Mouse (Mus musculus): ENCODE measurements around the gene Mras. TPM values are rescaled to one million over a fixed set of nuclear protein-coding genes. Genes with fewer than 3 reads are reported as not detected.

Mras gene
- total RNA-seq (2017): 0.12 and 0.47 TPM in 2 replicates

- no peak for ATAC-seq (ENCODE audit: extremely low read depth, insufficient number of reproducible peaks, low FRiP score, poor library complexity, severe bottlenecking)
Measured at GRCm38 (mm10) chr9:99437031-99437764, at the start of gene Mras. Mras (minus strand) TSS chr9:99437381.

- no peak for ATAC-seq (ENCODE audit: extremely low read depth, insufficient number of reproducible peaks, low FRiP score, poor library complexity, severe bottlenecking)
Measured at GRCm38 (mm10) chr9:99485144-99485543, 48.0 kb upstream of the Mras start.

- ATAC-seq (ENCODE audit: extremely low read depth, insufficient number of reproducible peaks, low FRiP score, poor library complexity, severe bottlenecking): no peak
Measured at GRCm38 (mm10) chr9:99484632-99485031, 47.5 kb upstream of the Mras start.

GRCm38 (mm10) chr9:99483191-99483590, 46.0 kb upstream of the Mras start:
- no peak for ATAC-seq (ENCODE audit: extremely low read depth, insufficient number of reproducible peaks, low FRiP score, poor library complexity, severe bottlenecking)

GRCm38 (mm10) chr9:99480764-99481163, 43.6 kb upstream of the Mras start:
- ATAC-seq (ENCODE audit: extremely low read depth, insufficient number of reproducible peaks, low FRiP score, poor library complexity, severe bottlenecking): no peak

- no peak for ATAC-seq (ENCODE audit: extremely low read depth, insufficient number of reproducible peaks, low FRiP score, poor library complexity, severe bottlenecking)
Measured at GRCm38 (mm10) chr9:99479181-99479711, 42.1 kb upstream of the Mras start.

GRCm38 (mm10) chr9:99471334-99471733, 34.2 kb upstream of the Mras start:
- ATAC-seq (ENCODE audit: extremely low read depth, insufficient number of reproducible peaks, low FRiP score, poor library complexity, severe bottlenecking): no peak

GRCm38 (mm10) chr9:99470347-99471092, 33.3 kb upstream of the Mras start:
- ATAC-seq (ENCODE audit: extremely low read depth, insufficient number of reproducible peaks, low FRiP score, poor library complexity, severe bottlenecking): no peak

GRCm38 (mm10) chr9:99469681-99470273, 32.6 kb upstream of the Mras start:
- ATAC-seq (ENCODE audit: extremely low read depth, insufficient number of reproducible peaks, low FRiP score, poor library complexity, severe bottlenecking): no peak

- ATAC-seq (ENCODE audit: extremely low read depth, insufficient number of reproducible peaks, low FRiP score, poor library complexity, severe bottlenecking): no peak
Measured at GRCm38 (mm10) chr9:99468572-99468971, 31.4 kb upstream of the Mras start.

- ATAC-seq (ENCODE audit: extremely low read depth, insufficient number of reproducible peaks, low FRiP score, poor library complexity, severe bottlenecking): no peak
Measured at GRCm38 (mm10) chr9:99464876-99465275, 27.7 kb upstream of the Mras start.

- ATAC-seq (ENCODE audit: extremely low read depth, insufficient number of reproducible peaks, low FRiP score, poor library complexity, severe bottlenecking): no peak
Measured at GRCm38 (mm10) chr9:99459730-99460129, 22.5 kb upstream of the Mras start.

GRCm38 (mm10) chr9:99458529-99459208, 21.5 kb upstream of the Mras start:
- no peak for ATAC-seq (ENCODE audit: extremely low read depth, insufficient number of reproducible peaks, low FRiP score, poor library complexity, severe bottlenecking)

- ATAC-seq (ENCODE audit: extremely low read depth, insufficient number of reproducible peaks, low FRiP score, poor library complexity, severe bottlenecking): no peak
Measured at GRCm38 (mm10) chr9:99454211-99454610, 17.0 kb upstream of the Mras start.

GRCm38 (mm10) chr9:99451161-99451560, 14.0 kb upstream of the Mras start, which contains the start of gene Nme9:
Nme9 (plus strand) TSS chr9:99451475.
- no peak for ATAC-seq (ENCODE audit: extremely low read depth, insufficient number of reproducible peaks, low FRiP score, poor library complexity, severe bottlenecking)

GRCm38 (mm10) chr9:99449886-99450647, 12.9 kb upstream of the Mras start:
- ATAC-seq (ENCODE audit: extremely low read depth, insufficient number of reproducible peaks, low FRiP score, poor library complexity, severe bottlenecking): no peak

GRCm38 (mm10) chr9:99447323-99447722, 10.1 kb upstream of the Mras start:
- ATAC-seq (ENCODE audit: extremely low read depth, insufficient number of reproducible peaks, low FRiP score, poor library complexity, severe bottlenecking): no peak

GRCm38 (mm10) chr9:99446259-99446658, 9.1 kb upstream of the Mras start:
- ATAC-seq (ENCODE audit: extremely low read depth, insufficient number of reproducible peaks, low FRiP score, poor library complexity, severe bottlenecking): no peak

Data from neutrophil, adult 5-6 weeks (primary cell).